10 mouse cellular contexts compared by ENCODE assay signal in the genomic region with DNA sequence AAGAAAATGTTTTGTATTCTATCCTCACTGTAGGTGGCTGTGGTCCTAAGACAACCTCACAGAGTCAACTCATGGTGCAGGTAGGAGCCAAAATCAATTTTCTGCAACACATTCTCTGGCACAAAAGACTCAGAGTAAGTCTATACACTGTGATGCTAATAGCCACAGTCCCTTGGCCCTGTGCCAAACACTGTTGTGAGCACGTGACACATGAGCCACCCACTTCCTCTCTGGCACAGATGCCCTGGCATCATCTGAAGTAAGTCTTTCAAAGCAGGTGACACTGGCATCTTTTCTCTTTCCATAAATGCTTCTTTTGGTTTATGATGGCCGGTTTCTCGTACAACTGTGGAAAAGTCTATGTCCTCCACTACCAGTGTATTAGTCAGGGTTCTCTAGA. TPM values are rescaled to one million over a fixed set of nuclear protein-coding genes. Genes with fewer than 3 reads are reported as not detected.
DNase-seq lines count a peak whose midpoint lies in the region; ATAC-seq and TF ChIP-seq lines count a peak whose summit lies in the region.
"Had no signal": no experiment of that assay in that cellular context is flagged by ENCODE, and none has a peak within 500 bp of the region (broad histone marks: within the 10 kb centered on the region; RNA-seq: fewer than 3 reads in every experiment).

No protein-coding gene starts in this region.

- no peaks in the 10 kb centered on the region for H3K36me3 ChIP-seq in thymus, adult 2 months (ENCODE audit: control insufficient read depth, insufficient read depth, low read length)

- 64% methylated on average over 3 of the region's 3 CpGs for WGBS in lung, adult 2 months
- WGBS in thymus, adult 2 months: 12% methylated on average over 3 of the region's 3 CpGs

- no peaks in the 10 kb centered on the region for H3K27me3 ChIP-seq in thymus, adult 2 months (ENCODE audit: control insufficient read depth, insufficient read depth, low read length)

- no peak overlapping the region for H3K4me3 ChIP-seq in lung, adult 2 months (replicated peaks; ENCODE audit: extremely low read depth, low read depth, low read length)
- no peak overlapping the region for H3K4me3 ChIP-seq in thymus, adult 2 months (ENCODE audit: control insufficient read depth, insufficient read depth, low read length)

- DNase-seq in cerebellum, postnatal 10 days: peak; percentile 64
- DNase-seq in cerebellum, adult 9-11 months: no peak
- DNase-seq in lung, postnatal 10 days: peak; percentile 51
- DNase-seq in lung, adult 2 months: no peak
- peak; percentile 85 for DNase-seq in thymus, adult 2 months
- no peak for DNase-seq in kidney, adult 9 months
- DNase-seq in neural tube, embryonic 10.5 days (ENCODE audit: extremely low spot score, low spot score): no peak

- TF ChIP-seq POLR2A in lung, adult 2 months (IDR thresholded peaks at IDR 0.05; ENCODE audit: borderline replicate concordance, extremely low read depth, low read depth, low read length): no peak
- TF ChIP-seq POLR2A in thymus, adult 2 months (IDR thresholded peaks at IDR 0.05; ENCODE audit: control insufficient read depth, extremely low read depth, insufficient read depth, low read length, poor library complexity): no peak

- H3K27ac ChIP-seq in thymus, adult 2 months (ENCODE audit: control insufficient read depth, insufficient read depth, low read length): no peak overlapping the region
- H3K27ac ChIP-seq: stomach, postnatal 0 days had no signal

- peaks cover 3% of the 10 kb centered on the region; the same call in 1 of the 2 replicates for H3K4me1 ChIP-seq in lung, adult 2 months (ENCODE audit: control insufficient read depth, insufficient read depth, low read length)
- H3K4me1 ChIP-seq in thymus, adult 2 months (replicated peaks; ENCODE audit: control insufficient read depth, insufficient read depth, low read length): peaks cover 10% of the 10 kb centered on the region

- no peak for TF ChIP-seq CTCF in lung, adult 2 months (IDR thresholded peaks at IDR 0.05; ENCODE audit: insufficient read depth, low read length)
- no peak for TF ChIP-seq CTCF in thymus, adult 2 months (IDR thresholded peaks at IDR 0.05; ENCODE audit: borderline replicate concordance, control insufficient read depth, extremely low read depth, insufficient read depth, low read length, poor library complexity)

- peak; percentile 81 for ATAC-seq in megakaryocyte, adult 5-6 weeks (ENCODE audit: poor library complexity, severe bottlenecking)
- ATAC-seq: midbrain, embryonic 16.5 days had no signal

RNA-seq across cellular contexts. Expression of a gene that starts 23.4 kb away (rescaled TPM):
- 2.6 and 3.5 TPM in 2 replicates for polyA plus RNA-seq in lung, adult 2 months (2012; rRNA removed)
- 80.4 and 83.9 TPM in 2 replicates for total RNA-seq in megakaryocyte, adult 5-6 weeks (2015)
- 60.7 and 62.1 TPM in 2 replicates for total RNA-seq in megakaryocyte, adult 5-6 weeks (2017)
- polyA plus RNA-seq in thymus, adult 2 months (2012; rRNA removed): 8.9 and 9.0 TPM in 2 replicates

RNA-seq across cellular contexts. Expression of a gene that starts 43.1 kb away (rescaled TPM):
- polyA plus RNA-seq in lung, adult 2 months (2012; rRNA removed): 76.2 and 115 TPM in 2 replicates
- total RNA-seq in megakaryocyte, adult 5-6 weeks (2015): 33.5 and 43.2 TPM in 2 replicates
- total RNA-seq in megakaryocyte, adult 5-6 weeks (2017): 17.9 and 26.0 TPM in 2 replicates
- polyA plus RNA-seq in thymus, adult 2 months (2012; rRNA removed): 47.1 and 54.6 TPM in 2 replicates

Comparison
In these comparisons a context has a peak if more than half of its experiments do, and no peak if none do; other contexts are left out.
1. DNase-seq: peak in cerebellum, postnatal 10 days (2 of 2), lung, postnatal 10 days (single experiment) and thymus, adult 2 months (single experiment); none in cerebellum, adult 9-11 months (single experiment), lung, adult 2 months (single experiment), kidney, adult 9 months (single experiment) and neural tube, embryonic 10.5 days (single experiment).